Mouse (Mus musculus): ENCODE data around the gene Prickle4. TPM values are rescaled to one million over a fixed set of nuclear protein-coding genes. Genes with fewer than 3 reads are reported as not detected.

Gene Prickle4
- polyA plus RNA-seq, 1 experiment from 2014 or later = 1.0 TPM

DNA sequence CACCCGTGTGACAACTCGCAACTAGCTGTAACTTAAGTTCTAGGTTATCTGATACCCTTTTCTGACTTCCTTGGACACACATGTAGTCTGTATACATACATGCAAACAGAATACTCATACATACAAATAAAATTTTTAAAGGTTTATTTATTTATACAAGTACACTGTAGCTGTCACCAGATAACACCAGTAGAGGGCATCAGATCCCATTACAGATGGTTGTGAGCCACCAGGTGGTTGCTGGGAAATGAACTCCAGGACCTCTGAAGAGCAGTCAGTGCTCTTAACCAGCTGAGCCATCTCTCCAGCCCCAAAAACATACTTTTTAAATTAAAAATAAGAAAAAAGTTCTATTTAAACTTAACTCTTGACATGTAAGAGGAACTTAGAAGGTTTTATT, 51.5 kb downstream of the Prickle4 start:
- Histone ChIP-seq H3K27me3 (ENCODE audit: control insufficient read depth, insufficient read depth, low read length) (no peaks in the 10 kb centered on the region), H3K4me2 (ENCODE audit: low read depth, low read length) (no peak overlapping the region), H3K4me1 (ENCODE audit: control insufficient read depth, insufficient read depth, low read length) (no peaks in the 10 kb centered on the region), H3K4me3 (replicated peaks; ENCODE audit: low read length) (no peak overlapping the region), H3K27ac (ENCODE audit: low read length) (no peak overlapping the region), H3K36me3 (ENCODE audit: control insufficient read depth, insufficient read depth, low read length) (no peaks in the 10 kb centered on the region), H3K9me3 (replicated peaks; ENCODE audit: control insufficient read depth, low read length) (no peaks in the 10 kb centered on the region), H3K9ac (ENCODE audit: low read length) (no peak overlapping the region)
- WGBS = 81% methylated on average over 2 of the region's 2 CpGs
- no peak for ATAC-seq (ENCODE audit: insufficient read depth, low FRiP score)

Other genes starting within 250 kb of the Prickle4 start
- 25.7 and 27.3 TPM in 2 replicates for gene Taf8, start 192.4 kb downstream of the Prickle4 start, polyA plus RNA-seq (2015; fragmentation: Nextera tagmentation; extraction: Ambion mirVana)
- 334 and 340 TPM in 2 replicates for gene Ccnd3, start 189.7 kb downstream of the Prickle4 start, polyA plus RNA-seq (2015; fragmentation: Nextera tagmentation; extraction: Ambion mirVana)
- gene Bysl, start 83.2 kb downstream of the Prickle4 start, polyA plus RNA-seq (2015; fragmentation: Nextera tagmentation; extraction: Ambion mirVana) = 21.0 and 22.1 TPM in 2 replicates
- 40.7 and 47.5 TPM in 2 replicates for gene Med20, start 83.2 kb downstream of the Prickle4 start, polyA plus RNA-seq (2015; fragmentation: Nextera tagmentation; extraction: Ambion mirVana)
- 0.89 and 1.9 TPM in 2 replicates for gene Gm20517, start 83.1 kb downstream of the Prickle4 start, polyA plus RNA-seq (2015; fragmentation: Nextera tagmentation; extraction: Ambion mirVana)
- gene Usp49, start 64.0 kb downstream of the Prickle4 start, polyA plus RNA-seq (2015; fragmentation: Nextera tagmentation; extraction: Ambion mirVana) = 3.3 and 3.5 TPM in 2 replicates
- 357 and 376 TPM in 2 replicates for gene Tomm6, start 6.3 kb downstream of the Prickle4 start, polyA plus RNA-seq (2015; fragmentation: Nextera tagmentation; extraction: Ambion mirVana)
- 3.4 and 4.4 TPM in 2 replicates for gene Frs3, start 5.7 kb downstream of the Prickle4 start, polyA plus RNA-seq (2015; fragmentation: Nextera tagmentation; extraction: Ambion mirVana)
- 0.19 and 0.40 TPM in 2 replicates for gene Gm21981, start 281 bp downstream of the Prickle4 start, polyA plus RNA-seq (2015; fragmentation: Nextera tagmentation; extraction: Ambion mirVana)
- 122 and 198 TPM in 2 replicates for gene Pgc, start 32.1 kb upstream of the Prickle4 start, polyA plus RNA-seq (2015; fragmentation: Nextera tagmentation; extraction: Ambion mirVana)
- 10.6 and 11.5 TPM in 2 replicates for gene Tfeb, start 42.3 kb upstream of the Prickle4 start, polyA plus RNA-seq (2015; fragmentation: Nextera tagmentation; extraction: Ambion mirVana)
- gene Mdfi, start 140.0 kb upstream of the Prickle4 start, polyA plus RNA-seq (2015; fragmentation: Nextera tagmentation; extraction: Ambion mirVana) = 10.4 and 11.2 TPM in 2 replicates
- 10.5 and 13.9 TPM in 2 replicates for gene Foxp4, start 229.9 kb upstream of the Prickle4 start, polyA plus RNA-seq (2015; fragmentation: Nextera tagmentation; extraction: Ambion mirVana)

Data from stomach, embryonic 16.5 days (tissue).